Mouse (Mus musculus): Measurements from ENCODE around the gene Nfya. TPM values are rescaled to one million over a fixed set of nuclear protein-coding genes. Genes with fewer than 3 reads are reported as not detected.

The Nfya gene
- polyA plus RNA-seq, 1 experiment from 2014 or later, result 10.7 TPM

DNA sequence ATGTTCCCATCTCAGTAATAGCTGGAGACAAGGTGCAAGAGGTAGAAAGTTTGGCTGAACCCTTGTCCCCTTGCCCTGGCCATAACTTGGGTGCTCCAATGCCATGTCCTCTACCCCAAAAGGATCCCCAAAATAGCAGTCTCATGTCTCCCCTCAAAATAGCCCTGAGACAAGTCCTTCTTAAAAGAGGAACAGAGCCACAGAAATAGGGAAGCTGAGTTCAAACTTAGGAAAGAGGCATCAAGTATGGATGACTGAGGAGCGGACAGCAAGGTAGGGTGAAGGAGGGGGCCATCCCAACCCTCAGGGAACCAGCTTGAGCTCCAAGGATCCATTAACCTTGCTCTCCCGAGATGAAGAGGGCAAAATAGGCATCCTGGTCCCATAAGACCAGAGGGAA lies 62.4 kb downstream of the Nfya start:
- no peaks in the 10 kb centered on the region for H3K4me1 ChIP-seq (ENCODE audit: control insufficient read depth, insufficient read depth, low read length)
- no peaks in the 10 kb centered on the region for H3K36me3 ChIP-seq (ENCODE audit: control insufficient read depth, insufficient read depth, low read length)
- no peak overlapping the region for H3K27ac ChIP-seq (ENCODE audit: low read length)
- ATAC-seq, result no peak
- no peaks in the 10 kb centered on the region for H3K9me3 ChIP-seq (replicated peaks; ENCODE audit: control insufficient read depth, low read length, poor library complexity, severe bottlenecking)
- H3K4me2 ChIP-seq (ENCODE audit: low read length), result no peak overlapping the region
- H3K9ac ChIP-seq (ENCODE audit: low read depth, low read length), result no peak overlapping the region
- 76% methylated on average over 2 of the region's 2 CpGs for WGBS
- no peaks in the 10 kb centered on the region for H3K27me3 ChIP-seq (ENCODE audit: control insufficient read depth, insufficient read depth, low read depth, low read length)
- H3K4me3 ChIP-seq (ENCODE audit: low read depth, low read length), result no peak overlapping the region

DNA sequence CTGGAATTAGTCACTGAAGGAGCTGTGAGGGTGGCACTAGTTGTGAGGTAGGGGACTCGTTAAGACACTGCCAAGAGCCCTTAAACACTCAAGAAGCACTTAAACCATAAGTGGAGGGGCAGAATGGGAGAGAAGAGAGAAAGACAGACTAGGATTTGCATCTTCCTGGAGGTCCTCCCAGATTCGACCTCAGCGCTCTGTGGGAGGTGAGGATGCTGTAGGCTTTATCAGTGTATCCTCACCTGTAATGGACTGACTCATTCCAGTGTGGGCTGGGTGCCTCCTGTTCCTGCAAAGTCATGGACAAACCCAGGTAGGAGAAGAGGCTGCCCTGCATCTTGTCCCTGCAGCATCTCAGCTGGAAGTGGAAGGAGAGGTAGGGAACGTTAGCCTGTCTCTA lies 62.9 kb downstream of the Nfya start:
- Histone ChIP-seq H3K9me3 (replicated peaks; ENCODE audit: control insufficient read depth, low read length, poor library complexity, severe bottlenecking) (no peaks in the 10 kb centered on the region), H3K9ac (ENCODE audit: low read depth, low read length) (no peak overlapping the region), H3K27ac (ENCODE audit: low read length) (no peak overlapping the region), H3K4me1 (ENCODE audit: control insufficient read depth, insufficient read depth, low read length) (no peaks in the 10 kb centered on the region), H3K4me2 (ENCODE audit: low read length) (no peak overlapping the region), H3K27me3 (ENCODE audit: control insufficient read depth, insufficient read depth, low read depth, low read length) (no peaks in the 10 kb centered on the region), H3K4me3 (ENCODE audit: low read depth, low read length) (no peak overlapping the region), H3K36me3 (ENCODE audit: control insufficient read depth, insufficient read depth, low read length) (no peaks in the 10 kb centered on the region)
- WGBS, result 74% methylated on average over 4 of the region's 4 CpGs
- no peak for ATAC-seq

DNA sequence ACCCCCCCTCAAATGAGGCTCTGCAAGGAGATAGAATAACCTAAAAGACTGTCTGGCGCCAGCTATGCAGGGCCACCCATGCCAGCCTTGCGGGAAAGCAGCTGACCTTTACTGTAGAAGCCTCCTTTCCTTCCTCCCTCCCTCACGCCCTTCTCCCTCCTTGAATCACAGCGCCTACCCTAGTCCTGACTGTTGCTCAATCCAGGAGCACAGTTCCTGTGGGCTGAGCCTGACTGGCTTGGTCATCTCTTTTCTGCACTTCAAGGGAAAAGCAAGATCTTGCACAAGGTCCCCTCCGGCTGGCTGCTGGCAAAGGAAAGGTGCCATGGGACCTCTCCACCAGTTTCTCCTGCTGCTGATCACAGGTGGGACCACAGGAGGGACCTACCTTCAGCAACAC lies 63.5 kb downstream of the Nfya start, which contains the start of gene Trem2:
Trem2 (plus strand) TSS at position 171 of the 400 bp plus-strand sequence.
- no peak within 1 kb of the TSS for H3K27ac ChIP-seq (ENCODE audit: low read length)
- no peak within 1 kb of the TSS for H3K9ac ChIP-seq (ENCODE audit: low read depth, low read length)
- no peak within 1 kb of the TSS for H3K4me3 ChIP-seq (ENCODE audit: low read depth, low read length)
- H3K36me3 ChIP-seq (ENCODE audit: control insufficient read depth, insufficient read depth, low read length), result no peaks in the 10 kb centered on the region
- ATAC-seq, result no peak
- H3K9me3 ChIP-seq (replicated peaks; ENCODE audit: control insufficient read depth, low read length, poor library complexity, severe bottlenecking), result no peaks in the 10 kb centered on the region
- no peak within 1 kb of the TSS for H3K4me2 ChIP-seq (ENCODE audit: low read length)
- no peaks in the 10 kb centered on the region for H3K27me3 ChIP-seq (ENCODE audit: control insufficient read depth, insufficient read depth, low read depth, low read length)
- H3K4me1 ChIP-seq (ENCODE audit: control insufficient read depth, insufficient read depth, low read length), result no peaks in the 10 kb centered on the region
- 90% methylated on average over 5 of the region's 5 CpGs for WGBS

DNA sequence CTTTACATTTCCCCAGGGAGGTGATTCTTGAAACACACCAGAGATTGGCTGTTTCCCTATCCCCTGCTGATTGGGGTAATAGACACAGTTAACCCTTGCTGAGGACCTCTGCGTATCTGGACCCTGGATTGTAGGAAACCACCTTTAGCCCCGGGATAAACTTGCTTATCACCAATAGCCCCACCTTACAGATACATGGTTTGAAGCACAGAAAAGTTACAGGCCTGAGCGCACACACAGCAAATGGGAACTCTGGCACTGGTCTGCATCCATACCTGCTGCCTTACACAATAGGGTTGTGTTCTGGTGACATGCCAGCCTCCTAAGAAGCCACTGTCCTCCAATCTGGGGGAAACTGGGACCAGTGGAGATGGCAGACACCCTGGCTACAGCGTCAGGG lies 63.9 kb downstream of the Nfya start:
- Histone ChIP-seq H3K9me3 (replicated peaks; ENCODE audit: control insufficient read depth, low read length, poor library complexity, severe bottlenecking) (no peaks in the 10 kb centered on the region), H3K4me2 (ENCODE audit: low read length) (no peak overlapping the region), H3K27ac (ENCODE audit: low read length) (no peak overlapping the region), H3K9ac (ENCODE audit: low read depth, low read length) (no peak overlapping the region), H3K27me3 (ENCODE audit: control insufficient read depth, insufficient read depth, low read depth, low read length) (no peaks in the 10 kb centered on the region), H3K36me3 (ENCODE audit: control insufficient read depth, insufficient read depth, low read length) (no peaks in the 10 kb centered on the region), H3K4me3 (ENCODE audit: low read depth, low read length) (no peak overlapping the region), H3K4me1 (ENCODE audit: control insufficient read depth, insufficient read depth, low read length) (no peaks in the 10 kb centered on the region)
- WGBS, result 86% methylated on average over 4 of the region's 4 CpGs
- ATAC-seq, result no peak

DNA sequence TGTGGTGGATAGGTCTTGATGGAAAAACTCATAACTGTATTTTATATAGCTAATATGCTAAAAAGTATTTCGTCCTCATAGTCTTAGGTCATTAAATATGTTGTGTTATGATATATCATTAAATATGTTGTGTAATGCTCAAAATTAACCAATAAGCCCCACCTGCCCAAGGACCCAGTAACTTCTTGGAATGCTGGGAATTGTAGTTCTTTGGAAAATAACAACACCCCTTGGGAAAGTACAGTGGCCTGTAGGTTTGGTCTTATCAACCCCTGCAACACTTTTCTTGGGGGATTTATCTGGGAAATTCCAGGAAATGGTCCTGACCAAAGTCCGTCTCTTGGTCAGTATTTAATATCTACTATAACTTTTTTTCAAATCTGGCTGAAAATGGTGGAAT lies 66.6 kb downstream of the Nfya start:
- ATAC-seq, result no peak
- Histone ChIP-seq H3K4me2 (ENCODE audit: low read length) (no peak overlapping the region), H3K27ac (ENCODE audit: low read length) (no peak overlapping the region), H3K4me1 (ENCODE audit: control insufficient read depth, insufficient read depth, low read length) (no peaks in the 10 kb centered on the region), H3K36me3 (ENCODE audit: control insufficient read depth, insufficient read depth, low read length) (no peaks in the 10 kb centered on the region), H3K27me3 (ENCODE audit: control insufficient read depth, insufficient read depth, low read depth, low read length) (no peaks in the 10 kb centered on the region), H3K4me3 (ENCODE audit: low read depth, low read length) (no peak overlapping the region), H3K9me3 (replicated peaks; ENCODE audit: control insufficient read depth, low read length, poor library complexity, severe bottlenecking) (no peaks in the 10 kb centered on the region), H3K9ac (ENCODE audit: low read depth, low read length) (no peak overlapping the region)
- 86% methylated on average over 2 of the region's 2 CpGs for WGBS

DNA sequence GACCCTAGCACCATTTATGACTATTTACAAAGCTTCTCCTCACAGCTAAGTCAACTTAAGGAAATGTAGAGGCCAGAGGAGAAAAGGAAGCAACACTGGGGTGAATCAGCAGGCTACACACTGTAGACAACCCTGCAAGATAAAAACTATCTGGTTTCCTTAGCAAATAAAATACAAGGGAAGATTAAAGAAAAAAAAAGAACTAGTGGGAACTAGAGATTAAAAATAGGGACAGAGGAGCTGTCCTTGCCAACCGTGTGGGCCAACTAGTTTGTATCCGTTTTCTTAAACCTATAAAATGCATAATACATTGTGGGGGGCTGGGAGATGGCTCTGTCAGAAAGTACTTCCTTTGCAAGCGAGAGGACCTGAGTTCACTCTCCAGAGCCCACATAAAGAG lies 67.8 kb downstream of the Nfya start:
- Histone ChIP-seq H3K4me1 (ENCODE audit: control insufficient read depth, insufficient read depth, low read length) (no peaks in the 10 kb centered on the region), H3K4me2 (ENCODE audit: low read length) (no peak overlapping the region), H3K27ac (ENCODE audit: low read length) (no peak overlapping the region), H3K4me3 (ENCODE audit: low read depth, low read length) (no peak overlapping the region), H3K27me3 (ENCODE audit: control insufficient read depth, insufficient read depth, low read depth, low read length) (no peaks in the 10 kb centered on the region), H3K36me3 (ENCODE audit: control insufficient read depth, insufficient read depth, low read length) (no peaks in the 10 kb centered on the region), H3K9ac (ENCODE audit: low read depth, low read length) (no peak overlapping the region), H3K9me3 (replicated peaks; ENCODE audit: control insufficient read depth, low read length, poor library complexity, severe bottlenecking) (no peaks in the 10 kb centered on the region)
- 71% methylated on average over 3 of the region's 3 CpGs for WGBS
- ATAC-seq, result no peak

DNA sequence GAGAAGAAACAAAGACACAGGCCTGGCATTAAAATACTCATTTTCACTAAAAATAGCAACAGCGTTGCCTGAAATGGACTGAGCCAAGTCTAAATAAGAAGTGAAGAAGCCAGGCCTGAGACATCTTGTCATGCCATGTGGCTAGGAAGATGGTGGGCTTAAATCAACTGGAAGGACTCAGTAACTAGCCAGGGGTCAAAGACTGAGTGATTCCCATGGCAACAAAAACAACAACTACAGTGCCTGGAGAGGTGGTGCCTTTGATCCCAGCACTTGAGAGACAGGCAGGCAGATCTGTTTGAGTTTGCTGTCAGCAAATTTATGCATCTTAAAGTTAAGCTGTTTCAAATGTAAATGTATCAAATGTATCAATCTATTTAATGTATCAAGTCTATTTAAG lies 69.4 kb downstream of the Nfya start:
- Histone ChIP-seq H3K9ac (ENCODE audit: low read depth, low read length) (no peak overlapping the region), H3K4me2 (ENCODE audit: low read length) (no peak overlapping the region), H3K27me3 (ENCODE audit: control insufficient read depth, insufficient read depth, low read depth, low read length) (no peaks in the 10 kb centered on the region), H3K4me3 (ENCODE audit: low read depth, low read length) (no peak overlapping the region), H3K27ac (ENCODE audit: low read length) (no peak overlapping the region), H3K9me3 (replicated peaks; ENCODE audit: control insufficient read depth, low read length, poor library complexity, severe bottlenecking) (no peaks in the 10 kb centered on the region), H3K4me1 (ENCODE audit: control insufficient read depth, insufficient read depth, low read length) (no peaks in the 10 kb centered on the region), H3K36me3 (ENCODE audit: control insufficient read depth, insufficient read depth, low read length) (no peaks in the 10 kb centered on the region)
- no peak for ATAC-seq
- 95% methylated on average over 1 of the region's 1 CpGs for WGBS

Other genes with a start within 250 kb of the Nfya start
- gene A530064D06Rik, start 242.6 kb downstream of the Nfya start, polyA plus RNA-seq (2015; fragmentation: Nextera tagmentation; extraction: Ambion mirVana), result 0.20 TPM in 1 of 2 replicates, not detected in the other
- not detected in 2 replicates for gene Trem1, start 177.1 kb downstream of the Nfya start, polyA plus RNA-seq (2015; fragmentation: Nextera tagmentation; extraction: Ambion mirVana)
- not detected in 2 replicates for gene Trem3, start 162.1 kb downstream of the Nfya start, polyA plus RNA-seq (2015; fragmentation: Nextera tagmentation; extraction: Ambion mirVana)
- gene Treml4, start 145.6 kb downstream of the Nfya start, polyA plus RNA-seq (2015; fragmentation: Nextera tagmentation; extraction: Ambion mirVana), result 0.38 TPM in 1 of 2 replicates, not detected in the other
- gene Treml2, start 110.4 kb downstream of the Nfya start, polyA plus RNA-seq (2015; fragmentation: Nextera tagmentation; extraction: Ambion mirVana), result 0.09 TPM in 1 of 2 replicates, not detected in the other
- gene B430306N03Rik, start 93.8 kb downstream of the Nfya start, polyA plus RNA-seq (2015; fragmentation: Nextera tagmentation; extraction: Ambion mirVana), result 0.14 TPM in 1 of 2 replicates, not detected in the other
- gene Trem2, start 63.5 kb downstream of the Nfya start, polyA plus RNA-seq (2015; fragmentation: Nextera tagmentation; extraction: Ambion mirVana), result 2.9 and 3.1 TPM in 2 replicates
- 0.22 and 0.39 TPM in 2 replicates for gene Treml1, start 50.0 kb downstream of the Nfya start, polyA plus RNA-seq (2015; fragmentation: Nextera tagmentation; extraction: Ambion mirVana)
- 32.7 and 36.4 TPM in 2 replicates for gene Oard1, start 108 bp upstream of the Nfya start, polyA plus RNA-seq (2015; fragmentation: Nextera tagmentation; extraction: Ambion mirVana)
- gene Apobec2, start 23.0 kb upstream of the Nfya start, polyA plus RNA-seq (2015; fragmentation: Nextera tagmentation; extraction: Ambion mirVana), result 0.43 and 0.58 TPM in 2 replicates
- 1.8 and 1.9 TPM in 2 replicates for gene Tspo2, start 41.6 kb upstream of the Nfya start, polyA plus RNA-seq (2015; fragmentation: Nextera tagmentation; extraction: Ambion mirVana)
- 0.21 TPM in 1 of 2 replicates, not detected in the other for gene Unc5cl, start 45.0 kb upstream of the Nfya start, polyA plus RNA-seq (2015; fragmentation: Nextera tagmentation; extraction: Ambion mirVana)

All from midbrain, embryonic 16.5 days (tissue).